Mouse (Mus musculus) myocyte (in vitro differentiated cells): Measurements from ENCODE around the gene Pck1. TPM values are rescaled to one million over a fixed set of nuclear protein-coding genes. Genes with fewer than 3 reads are reported as not detected.

Experiments
- H3K27me3 ChIP-seq: one replicate; pipeline ENCODE4 v1.6.1; 2011; ENCODE audit not compliant: control insufficient read depth, insufficient read depth, insufficient read length
- H3K36me3 ChIP-seq: one replicate; pipeline ENCODE4 v1.6.1; 2011; ENCODE audit not compliant: control insufficient read depth, insufficient read depth
- H3K4me2 ChIP-seq: one replicate; pipeline ENCODE4 v1.6.1; 2011; ENCODE audit warnings: low read depth, control low read depth
- H3K4me3 ChIP-seq: one replicate; pipeline ENCODE4 v1.5.1; 2011; ENCODE audit warnings: mild to moderate bottlenecking, control low read depth, moderate library complexity
- H3K79me2 ChIP-seq: one replicate; pipeline ENCODE4 v1.6.1; 2011; ENCODE audit not compliant: control insufficient read depth, insufficient read depth
- H3ac ChIP-seq: one replicate; pipeline ENCODE4 v1.6.1; 2011; ENCODE audit not compliant: control insufficient read depth, insufficient read length
- CEBPB ChIP-seq: IDR thresholded peaks from 2 replicates; pipeline ENCODE4 v1.6.1; 2011; ENCODE audit warnings: mild to moderate bottlenecking, moderate library complexity; ENCODE audit not compliant: poor library complexity, insufficient read depth, severe bottlenecking
- E2F4 ChIP-seq: IDR thresholded peaks from one replicate; pipeline ENCODE4 v1.6.1; 2011; ENCODE audit warnings: mild to moderate bottlenecking, control low read depth, moderate library complexity; ENCODE audit not compliant: insufficient read depth
- MAX ChIP-seq: IDR thresholded peaks from one replicate; pipeline ENCODE4 v1.6.1; 2011; ENCODE audit warnings: low read depth, mild to moderate bottlenecking, control low read depth
- MYOD1 ChIP-seq, 3 experiments: IDR thresholded peaks; one replicate each; pipeline ENCODE4 v1.6.1; 2011; ENCODE audit warnings: control low read depth in 2 of 3, low read depth in 2 of 3, mild to moderate bottlenecking in 2 of 3, moderate library complexity in 1 of 3; ENCODE audit not compliant: insufficient read length in 2 of 3, control insufficient read depth in 1 of 3
- MYOG ChIP-seq, 3 experiments: IDR thresholded peaks; one replicate each; pipeline ENCODE4 v1.6.1; 2011; ENCODE audit warnings: control low read depth in 2 of 3, low read depth in 2 of 3, mild to moderate bottlenecking in 2 of 3; ENCODE audit not compliant: insufficient read length in 2 of 3, control insufficient read depth in 1 of 3, insufficient read depth in 1 of 3
- POLR2A ChIP-seq: IDR thresholded peaks from one replicate; pipeline ENCODE4 v1.6.1; 2011; ENCODE audit warnings: low read depth, mild to moderate bottlenecking, control low read depth, moderate library complexity; ENCODE audit not compliant: insufficient read length
- POLR2AphosphoS2 ChIP-seq: IDR thresholded peaks from one replicate; pipeline ENCODE4 v1.6.1; 2011; ENCODE audit warnings: low read depth, control low read depth; ENCODE audit not compliant: insufficient read length
- REST ChIP-seq: IDR thresholded peaks from one replicate; pipeline ENCODE4 v1.6.1; 2011; ENCODE audit warnings: mild to moderate bottlenecking, control low read depth, moderate library complexity; ENCODE audit not compliant: insufficient read depth, insufficient read length
- SRF ChIP-seq: IDR thresholded peaks from one replicate; pipeline ENCODE4 v1.6.1; 2011; ENCODE audit warnings: low read depth; ENCODE audit not compliant: control insufficient read depth, insufficient read length
- TCF12 ChIP-seq: IDR thresholded peaks from one replicate; pipeline ENCODE4 v1.6.1; 2011; ENCODE audit warnings: mild to moderate bottlenecking, control low read depth; ENCODE audit not compliant: poor library complexity, insufficient read depth, severe bottlenecking
- TCF3 ChIP-seq: IDR thresholded peaks from one replicate; pipeline ENCODE4 v1.6.1; 2011; ENCODE audit warnings: low read depth, control low read depth; ENCODE audit not compliant: insufficient read length
- USF1 ChIP-seq: IDR thresholded peaks from one replicate; pipeline ENCODE4 v1.6.1; 2011; ENCODE audit warnings: low read depth, mild to moderate bottlenecking, control low read depth, moderate library complexity
- polyA plus RNA-seq: library from polyadenylated mRNA; unstranded; fragments of >200 nt; fragmentation: generic; extraction: Trizol; gene quantifications from one replicate; pipeline ENCODE4 v1.2.1, GENCODE M21; 2012; ENCODE audit warnings: missing spikeins

Pck1 gene
- polyA plus RNA-seq, 1 experiment = not detected

DNA sequence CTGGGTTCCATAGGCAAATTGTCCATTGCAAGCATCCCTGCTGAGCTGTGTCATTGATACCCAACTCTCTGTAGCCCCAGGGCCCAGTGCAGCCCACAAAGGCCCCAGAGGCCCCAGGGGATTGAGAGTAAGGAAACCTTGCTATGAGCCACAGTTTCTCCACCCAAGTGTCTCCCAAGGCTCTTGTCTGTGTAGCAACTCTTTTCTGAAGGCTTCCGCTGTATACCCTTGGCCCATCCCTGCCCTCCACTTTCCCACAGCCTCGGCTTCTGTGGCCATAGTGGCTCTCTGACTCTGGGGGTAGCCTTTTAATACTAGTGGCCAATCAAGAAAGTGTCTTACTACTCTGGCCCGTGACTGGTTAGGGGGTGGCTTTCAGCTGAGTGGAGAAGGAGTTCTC is 50.9 kb downstream of the Pck1 start:
- Histone ChIP-seq H3ac (no peak overlapping the region), H3K36me3 (no peaks in the 10 kb centered on the region), H3K4me3 (no peak overlapping the region), H3K4me2 (no peak overlapping the region), H3K79me2 (no peaks in the 10 kb centered on the region), H3K27me3 (peaks cover 4% of the 10 kb centered on the region)
- TF ChIP-seq POLR2AphosphoS2 (no peak), E2F4 (no peak), POLR2A (no peak), REST (no peak), MYOG (IDR thresholded peaks at IDR 0.05; ENCODE audit: control insufficient read depth in 1 of 3, insufficient read depth in 1 of 3, insufficient read length in 2 of 3, low read depth in 2 of 3) (no peak), CEBPB (no peak), TCF12 (no peak), TCF3 (no peak), SRF (no peak), MYOD1 (IDR thresholded peaks at IDR 0.05; ENCODE audit: control insufficient read depth in 1 of 3, insufficient read length in 2 of 3, low read depth in 2 of 3) (no peak)

DNA sequence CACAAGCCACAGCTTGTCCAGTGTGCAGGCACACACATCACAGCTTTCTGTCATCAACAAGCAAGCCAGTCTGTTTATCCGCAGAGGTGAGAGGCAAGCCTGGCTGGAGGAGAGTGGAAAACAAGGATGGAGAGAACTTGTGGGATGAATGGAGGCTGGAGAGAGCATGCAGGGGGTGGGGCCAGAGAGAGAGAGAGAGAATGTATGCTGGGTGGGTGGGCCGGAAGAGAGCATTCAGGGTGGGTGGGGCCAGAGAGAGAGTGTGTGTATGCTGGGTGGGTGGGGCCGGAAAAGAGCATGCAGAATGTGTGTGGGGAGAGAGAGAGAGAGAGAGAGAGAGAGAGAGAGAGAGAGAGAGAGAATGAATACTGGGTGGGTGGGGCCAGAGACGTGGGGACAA is 51.8 kb downstream of the Pck1 start:
- H3K27me3 ChIP-seq = peaks cover 4% of the 10 kb centered on the region
- no peak for TF ChIP-seq SRF
- TF ChIP-seq REST = no peak
- TF ChIP-seq MYOD1 (IDR thresholded peaks at IDR 0.05; ENCODE audit: control insufficient read depth in 1 of 3, insufficient read length in 2 of 3, low read depth in 2 of 3) = no peak
- TF ChIP-seq POLR2AphosphoS2 = no peak
- TF ChIP-seq USF1 = no peak
- no peak for TF ChIP-seq MAX
- TF ChIP-seq E2F4 = no peak
- no peak for TF ChIP-seq TCF12
- no peak for TF ChIP-seq POLR2A
- TF ChIP-seq TCF3 = no peak
- no peak for TF ChIP-seq MYOG (IDR thresholded peaks at IDR 0.05; ENCODE audit: control insufficient read depth in 1 of 3, insufficient read depth in 1 of 3, insufficient read length in 2 of 3, low read depth in 2 of 3)
- no peak for TF ChIP-seq CEBPB
- H3K36me3 ChIP-seq = no peaks in the 10 kb centered on the region
- no peaks in the 10 kb centered on the region for H3K79me2 ChIP-seq
- H3K4me2 ChIP-seq = no peak overlapping the region
- H3K4me3 ChIP-seq = no peak overlapping the region
- H3ac ChIP-seq = no peak overlapping the region

DNA sequence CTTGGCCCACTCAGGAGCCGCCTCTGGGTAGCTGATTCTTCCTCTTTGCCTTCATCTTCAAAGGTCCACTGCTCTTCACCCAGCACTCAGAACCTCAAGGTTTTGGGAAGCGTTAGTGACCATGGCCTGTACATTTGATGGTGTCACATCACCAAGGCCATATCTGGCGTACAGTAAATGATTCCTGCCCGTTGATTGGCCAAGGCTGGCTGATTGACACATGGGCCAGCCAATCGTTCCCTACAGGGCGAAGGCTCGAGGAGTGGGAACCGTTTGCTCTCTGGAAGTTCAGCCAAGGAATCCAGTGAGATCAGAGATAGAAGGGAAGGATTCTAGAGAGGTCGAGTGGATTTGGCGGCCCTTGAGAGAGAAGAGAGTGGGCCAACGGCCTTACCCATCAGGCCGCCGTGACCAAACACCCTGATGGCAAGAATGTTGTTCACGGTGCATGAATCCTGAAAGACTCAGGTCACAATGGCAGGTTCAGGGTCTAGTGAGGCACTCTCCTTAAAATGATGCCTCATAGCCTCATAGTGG is 52.8 kb downstream of the Pck1 start:
- Histone ChIP-seq H3K4me3 (no peak overlapping the region), H3K79me2 (no peaks in the 10 kb centered on the region)

DNA sequence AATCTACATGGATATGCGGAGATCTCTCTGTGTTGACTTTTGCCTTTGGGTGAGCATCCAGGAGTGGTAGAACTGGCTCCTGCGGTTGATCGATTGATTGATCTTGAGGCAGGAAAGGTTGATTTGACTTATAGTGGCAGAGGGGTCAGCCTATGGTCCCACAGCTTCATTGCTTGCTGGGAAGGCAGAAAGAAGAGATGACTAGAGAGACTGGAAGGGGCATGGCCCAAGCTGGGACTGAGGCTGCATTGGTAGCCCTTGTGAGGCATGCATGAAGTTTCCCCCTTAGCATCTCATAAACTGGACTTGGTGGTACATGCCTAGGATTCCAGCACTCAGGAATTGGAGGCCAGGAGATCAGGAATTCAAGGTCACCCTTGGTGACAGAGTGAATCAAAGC is 54.2 kb downstream of the Pck1 start:
- no peak overlapping the region for H3K4me2 ChIP-seq
- no peak for TF ChIP-seq CEBPB
- TF ChIP-seq TCF12 = no peak
- TF ChIP-seq SRF = no peak
- TF ChIP-seq REST = no peak
- TF ChIP-seq MYOG (IDR thresholded peaks at IDR 0.05; ENCODE audit: control insufficient read depth in 1 of 3, insufficient read depth in 1 of 3, insufficient read length in 2 of 3, low read depth in 2 of 3) = no peak
- no peak for TF ChIP-seq TCF3
- TF ChIP-seq USF1 = no peak
- no peak for TF ChIP-seq MAX
- no peak for TF ChIP-seq POLR2AphosphoS2
- no peak overlapping the region for H3K4me3 ChIP-seq
- H3K36me3 ChIP-seq = no peaks in the 10 kb centered on the region
- no peak overlapping the region for H3ac ChIP-seq
- H3K79me2 ChIP-seq = no peaks in the 10 kb centered on the region
- H3K27me3 ChIP-seq = no peaks in the 10 kb centered on the region

More for the DNA sequence above, 52.8 kb downstream of the Pck1 start:
- TF ChIP-seq POLR2A = no peak
- TF ChIP-seq TCF3 = no peak
- TF ChIP-seq TCF12 = no peak
- TF ChIP-seq CEBPB = no peak
- TF ChIP-seq MYOD1 (IDR thresholded peaks at IDR 0.05; ENCODE audit: control insufficient read depth in 1 of 3, insufficient read length in 2 of 3, low read depth in 2 of 3) = no peak
- no peak for TF ChIP-seq SRF
- no peak for TF ChIP-seq E2F4
- no peak for TF ChIP-seq USF1
- TF ChIP-seq REST = no peak
- TF ChIP-seq MYOG (IDR thresholded peaks at IDR 0.05; ENCODE audit: control insufficient read depth in 1 of 3, insufficient read depth in 1 of 3, insufficient read length in 2 of 3, low read depth in 2 of 3) = no peak
- no peak for TF ChIP-seq MAX
- H3K36me3 ChIP-seq = no peaks in the 10 kb centered on the region
- H3K4me2 ChIP-seq = no peak overlapping the region
- no peak overlapping the region for H3ac ChIP-seq
- H3K27me3 ChIP-seq = peaks cover 4% of the 10 kb centered on the region

Other genes starting within 250 kb of the Pck1 start
- gene Bmp7, start 212.7 kb upstream of the Pck1 start, polyA plus RNA-seq = not detected
- gene Spo11, start 175.3 kb upstream of the Pck1 start, polyA plus RNA-seq = not detected
- 68.4 TPM for gene Rae1, start 152.9 kb upstream of the Pck1 start, polyA plus RNA-seq
- gene Rbm38, start 132.6 kb upstream of the Pck1 start, polyA plus RNA-seq = 124 TPM
- not detected for gene Ctcfl, start 33.5 kb upstream of the Pck1 start, polyA plus RNA-seq
- gene Zbp1, start 65.9 kb downstream of the Pck1 start, polyA plus RNA-seq = 1.1 TPM
- 260 TPM for gene Pmepa1, start 123.5 kb downstream of the Pck1 start, polyA plus RNA-seq